Mouse (Mus musculus): ENCODE measurements at regions not wholly inside any gene's neighbourhood (a gene's known extent, or its start where the extent isn't known, plus 50 kb on each side); places are given as distances from the start of the nearest gene placed in this dataset.
A peak's percentile ranks its signal among the peaks of the same experiment; 100 is the strongest.
"Not testable (repeated sequence)": the region's sequence is repeated elsewhere in the genome, so short reads cannot be mapped to it uniquely, and the experiment has no call there.

- no peak overlapping the region for H3K27ac ChIP-seq (replicated peaks)
- 57% methylated on average over 3 of the region's 3 CpGs for WGBS
Measured at GRCm38 (mm10) chr10:46070766-46071165, 493.1 kb downstream of the Hace1 start.

GRCm38 (mm10) chr10:46071220-46071619, 493.6 kb downstream of the Hace1 start:
- no peak overlapping the region for H3K4me3 ChIP-seq
- 60% methylated on average over 8 of the region's 8 CpGs for WGBS
- no peaks in the 10 kb centered on the region for H3K36me3 ChIP-seq
- H3K4me2 ChIP-seq (replicated peaks), result no peak overlapping the region
- H3K27me3 ChIP-seq, result no peaks in the 10 kb centered on the region
- H3K9ac ChIP-seq (replicated peaks), result no peak overlapping the region
- no peak overlapping the region for H3K27ac ChIP-seq (replicated peaks)
- peak; percentile 69 for ATAC-seq (replicated peaks)
- peaks cover 19% of the 10 kb centered on the region for H3K4me1 ChIP-seq
- H3K9me3 ChIP-seq, result no peaks in the 10 kb centered on the region

More at GRCm38 (mm10) chr10:46070766-46071165, 493.1 kb downstream of the Hace1 start:
- Histone ChIP-seq H3K9me3 (no peaks in the 10 kb centered on the region), H3K4me2 (replicated peaks) (no peak overlapping the region), H3K4me3 (no peak overlapping the region), H3K27me3 (no peaks in the 10 kb centered on the region), H3K36me3 (no peaks in the 10 kb centered on the region), H3K9ac (replicated peaks) (no peak overlapping the region), H3K4me1 (peaks cover 19% of the 10 kb centered on the region)
- peak; percentile 51; the same call in 1 of the 2 replicates for ATAC-seq (replicated peaks)

- no peak overlapping the region for H3K4me3 ChIP-seq
- ATAC-seq (replicated peaks), result peak; percentile 37; the same call in 1 of the 2 replicates
- no peaks in the 10 kb centered on the region for H3K36me3 ChIP-seq
- 0 out of 2 replicates have a peak overlapping the region, but pooled peaks have one; percentile 17 for H3K27ac ChIP-seq (replicated peaks)
- H3K9ac ChIP-seq (replicated peaks), result no peak overlapping the region
- H3K4me2 ChIP-seq (replicated peaks), result no peak overlapping the region
- 51% methylated on average over 12 of the region's 12 CpGs for WGBS
- no peaks in the 10 kb centered on the region for H3K9me3 ChIP-seq
- H3K4me1 ChIP-seq, result peaks cover 19% of the 10 kb centered on the region
- no peaks in the 10 kb centered on the region for H3K27me3 ChIP-seq
Measured at GRCm38 (mm10) chr10:46071810-46072549, 494.4 kb downstream of the Hace1 start.

- 45% methylated on average over 16 of the region's 16 CpGs for WGBS
- H3K27me3 ChIP-seq, result no peaks in the 10 kb centered on the region
- H3K4me2 ChIP-seq (replicated peaks), result no peak overlapping the region
- no peaks in the 10 kb centered on the region for H3K9me3 ChIP-seq
- H3K36me3 ChIP-seq, result no peaks in the 10 kb centered on the region
- peaks cover 19% of the 10 kb centered on the region for H3K4me1 ChIP-seq
- H3K4me3 ChIP-seq, result no peak overlapping the region
- peak; percentile 37; the same call in 1 of the 2 replicates for ATAC-seq (replicated peaks)
- H3K9ac ChIP-seq (replicated peaks), result no peak overlapping the region
- H3K27ac ChIP-seq (replicated peaks), result peak overlapping the region; percentile 17; the same call in 1 of the 2 replicates
Measured at GRCm38 (mm10) chr10:46072550-46073470, 495.2 kb downstream of the Hace1 start.

GRCm38 (mm10) chr10:46087766-46088165, 510.1 kb downstream of the Hace1 start:
- no peaks in the 10 kb centered on the region for H3K9me3 ChIP-seq
- H3K27me3 ChIP-seq, result no peaks in the 10 kb centered on the region
- no peak for ATAC-seq (replicated peaks)
- no peaks in the 10 kb centered on the region for H3K4me1 ChIP-seq
- no peak overlapping the region for H3K4me2 ChIP-seq (replicated peaks)
- WGBS, result 72% methylated on average over 4 of the region's 4 CpGs
- no peaks in the 10 kb centered on the region for H3K36me3 ChIP-seq
- no peak overlapping the region for H3K4me3 ChIP-seq
- H3K9ac ChIP-seq (replicated peaks), result no peak overlapping the region
- no peak overlapping the region for H3K27ac ChIP-seq (replicated peaks)

GRCm38 (mm10) chr10:46100837-46101236, 523.2 kb downstream of the Hace1 start:
- H3K9ac ChIP-seq (replicated peaks), result no peak overlapping the region
- H3K36me3 ChIP-seq, result no peaks in the 10 kb centered on the region
- no peaks in the 10 kb centered on the region for H3K9me3 ChIP-seq
- H3K27ac ChIP-seq (replicated peaks), result no peak overlapping the region
- no peaks in the 10 kb centered on the region for H3K27me3 ChIP-seq
- ATAC-seq (replicated peaks), result no peak
- H3K4me3 ChIP-seq, result no peak overlapping the region
- H3K4me1 ChIP-seq, result no peaks in the 10 kb centered on the region
- no peak overlapping the region for H3K4me2 ChIP-seq (replicated peaks)

- no peaks in the 10 kb centered on the region for H3K27me3 ChIP-seq
- H3K27ac ChIP-seq (replicated peaks), result no peak overlapping the region
- H3K9ac ChIP-seq (replicated peaks), result no peak overlapping the region
- no peaks in the 10 kb centered on the region for H3K36me3 ChIP-seq
- no peak for ATAC-seq (replicated peaks)
- H3K4me1 ChIP-seq, result no peaks in the 10 kb centered on the region
- H3K4me2 ChIP-seq (replicated peaks), result no peak overlapping the region
- H3K4me3 ChIP-seq, result no peak overlapping the region
- no peaks in the 10 kb centered on the region for H3K9me3 ChIP-seq
- 70% methylated on average over 4 of the region's 4 CpGs for WGBS
Measured at GRCm38 (mm10) chr10:46108810-46109209, 531.2 kb downstream of the Hace1 start.

GRCm38 (mm10) chr10:46114631-46115130, 537.1 kb downstream of the Hace1 start:
- Histone ChIP-seq H3K4me3 (no peak overlapping the region), H3K27ac (replicated peaks) (no peak overlapping the region), H3K9me3 (no peaks in the 10 kb centered on the region), H3K4me1 (no peaks in the 10 kb centered on the region), H3K9ac (replicated peaks) (no peak overlapping the region), H3K36me3 (no peaks in the 10 kb centered on the region), H3K27me3 (no peaks in the 10 kb centered on the region), H3K4me2 (replicated peaks) (no peak overlapping the region)
- 97% methylated on average over 5 of the region's 5 CpGs for WGBS
- ATAC-seq (replicated peaks), result no peak

- H3K4me1 ChIP-seq; H3K36me3 ChIP-seq; H3K4me2 ChIP-seq (replicated peaks); H3K27ac ChIP-seq (replicated peaks); H3K27me3 ChIP-seq; H3K4me3 ChIP-seq; H3K9ac ChIP-seq (replicated peaks); ATAC-seq (replicated peaks); H3K9me3 ChIP-seq: not testable (repeated sequence)
- WGBS, result 79% methylated on average over 2 of the region's 2 CpGs
Measured at GRCm38 (mm10) chr10:46122409-46122808, 544.8 kb downstream of the Hace1 start.

- no peaks in the 10 kb centered on the region for H3K36me3 ChIP-seq
- H3K4me3 ChIP-seq, result no peak overlapping the region
- H3K9me3 ChIP-seq, result no peaks in the 10 kb centered on the region
- no peak overlapping the region for H3K27ac ChIP-seq (replicated peaks)
- ATAC-seq (replicated peaks), result no peak
- no peak overlapping the region for H3K9ac ChIP-seq (replicated peaks)
- H3K4me2 ChIP-seq (replicated peaks), result no peak overlapping the region
- no peaks in the 10 kb centered on the region for H3K27me3 ChIP-seq
- no peaks in the 10 kb centered on the region for H3K4me1 ChIP-seq
Measured at GRCm38 (mm10) chr10:46123795-46124194, 546.2 kb downstream of the Hace1 start.

GRCm38 (mm10) chr10:46135120-46135748, 557.6 kb downstream of the Hace1 start:
- no peaks in the 10 kb centered on the region for H3K36me3 ChIP-seq
- 60% methylated on average over 2 of the region's 2 CpGs for WGBS
- peak; percentile 61; the same call in 1 of the 2 replicates for ATAC-seq (replicated peaks)

GRCm38 (mm10) chr10:46174035-46174434, 596.4 kb downstream of the Hace1 start:
- Histone ChIP-seq H3K27me3 (no peaks in the 10 kb centered on the region), H3K4me3 (no peak overlapping the region), H3K4me2 (replicated peaks) (no peak overlapping the region), H3K9me3 (no peaks in the 10 kb centered on the region), H3K9ac (replicated peaks) (no peak overlapping the region), H3K36me3 (no peaks in the 10 kb centered on the region), H3K4me1 (no peaks in the 10 kb centered on the region), H3K27ac (replicated peaks) (no peak overlapping the region)
- 86% methylated on average over 2 of the region's 2 CpGs for WGBS
- no peak for ATAC-seq (replicated peaks)

More at GRCm38 (mm10) chr10:46135120-46135748, 557.6 kb downstream of the Hace1 start:
- Histone ChIP-seq H3K4me2 (replicated peaks) (no peak overlapping the region), H3K4me1 (0 out of 2 replicates have a peak, but pooled peaks cover 3% of the 10 kb centered on the region), H3K9me3 (no peaks in the 10 kb centered on the region), H3K9ac (replicated peaks) (no peak overlapping the region), H3K27ac (replicated peaks) (no peak overlapping the region), H3K27me3 (no peaks in the 10 kb centered on the region), H3K4me3 (no peak overlapping the region)

Measured in forebrain, embryonic 15.5 days (tissue).